Mouse (Mus musculus) neural tube, embryonic 11.5 days (tissue): ENCODE measurements around the gene Gh. TPM values are rescaled to one million over a fixed set of nuclear protein-coding genes. Genes with fewer than 3 reads are reported as not detected.

ENCODE experiments used
- ATAC-seq: fragments of 200-750 bp; cut with Nextera tagmentation; 2 replicates; pipeline ENCODE4 v1.8.0; 2017; ENCODE audit warnings: moderate number of reproducible peaks, mild to moderate bottlenecking, moderate TSS enrichment, moderate library complexity; ENCODE audit not compliant: insufficient read depth, low FRiP score, low TSS enrichment
- DNase-seq: peaks from one replicate; pipeline ENCODE4 v3.0.0-alpha.2; 2015; ENCODE audit warnings: low spot score
- H3K27ac ChIP-seq: fragments of 300-500 bp; sonication (generic); 2 replicates; pipeline ENCODE4 v1.5.1; 2014; ENCODE audit warnings: low read depth, mild to moderate bottlenecking, low read length
- H3K27me3 ChIP-seq: fragments of 300-500 bp; sonication (generic); 2 replicates; pipeline ENCODE4 v1.6.1; 2014; ENCODE audit warnings: mild to moderate bottlenecking, low read length, mixed read lengths; ENCODE audit not compliant: control insufficient read depth, insufficient read depth
- H3K36me3 ChIP-seq: fragments of 300-500 bp; sonication (generic); 2 replicates; pipeline ENCODE4 v1.6.1; 2014; ENCODE audit warnings: mild to moderate bottlenecking, low read length, moderate library complexity, mixed read lengths; ENCODE audit not compliant: control insufficient read depth, insufficient read depth
- H3K4me1 ChIP-seq: fragments of 300-500 bp; sonication (generic); 2 replicates; pipeline ENCODE4 v1.6.1; 2014; ENCODE audit warnings: low read length, mixed read lengths; ENCODE audit not compliant: control insufficient read depth, insufficient read depth
- H3K4me2 ChIP-seq: fragments of 300-500 bp; sonication (generic); 2 replicates; pipeline ENCODE4 v1.6.1; 2014; ENCODE audit warnings: low read depth, mild to moderate bottlenecking, moderate library complexity
- H3K4me3 ChIP-seq: fragments of 300-500 bp; sonication (generic); 2 replicates; pipeline ENCODE4 v1.5.1; 2014; ENCODE audit warnings: low read depth, low read length
- H3K9ac ChIP-seq: fragments of 300-500 bp; sonication (generic); 2 replicates; pipeline ENCODE4 v1.6.1; 2014; ENCODE audit warnings: mild to moderate bottlenecking, low read length
- H3K9me3 ChIP-seq: fragments of 300-500 bp; sonication (generic); 2 replicates; pipeline ENCODE4 v1.6.1; 2016; ENCODE audit warnings: low read length; ENCODE audit not compliant: control insufficient read depth
- WGBS: fragments of 180-500 bp; shearing (Covaris S2); extraction: QIAGEN DNeasy Blood & Tissue Kit; methylation state at CpG from one replicate; pipeline ENCODE4 v1.1.7; 2014; 5-methylcytosine and 5-hydroxymethylcytosine counted together
- polyA plus RNA-seq: library from polyadenylated mRNA; unstranded; fragments of >200 nt; fragmentation: Nextera tagmentation; extraction: Ambion mirVana; gene quantifications from 2 replicates; pipeline ENCODE4 v1.2.1, GENCODE M21; 2014

Gene Gh
- polyA plus RNA-seq, 1 experiment from 2014 or later, result not detected

- Histone ChIP-seq H3K4me1 (peaks cover 17% of the 10 kb centered on the region), H3K36me3 (peaks cover 45% of the 10 kb centered on the region), H3K4me3 (no peak overlapping the region), H3K4me2 (no peak overlapping the region), H3K9me3 (no peaks in the 10 kb centered on the region), H3K27ac (no peak overlapping the region), H3K9ac (no peak overlapping the region), H3K27me3 (no peaks in the 10 kb centered on the region)
- 91% methylated on average over 9 of the region's 9 CpGs for WGBS
- no peak for ATAC-seq
- no peak for DNase-seq
These were observed 37.7 kb downstream of the Gh start for GRCm38 (mm10) chr11:106263963-106264362.

GRCm38 (mm10) chr11:106260826-106261450 lies 40.7 kb downstream of the Gh start:
- Histone ChIP-seq H3K9me3 (no peaks in the 10 kb centered on the region), H3K27ac (no peak overlapping the region), H3K27me3 (no peaks in the 10 kb centered on the region), H3K36me3 (peaks cover 38% of the 10 kb centered on the region), H3K4me3 (no peak overlapping the region), H3K9ac (no peak overlapping the region), H3K4me2 (no peak overlapping the region), H3K4me1 (peaks cover 5% of the 10 kb centered on the region)
- ATAC-seq (no peak), DNase-seq (no peak)
- 80% methylated on average over 14 of the region's 14 CpGs for WGBS

- ATAC-seq, result no peak
- Histone ChIP-seq H3K27me3 (no peaks in the 10 kb centered on the region), H3K9ac (peak overlapping the region; percentile 82), H3K36me3 (peaks cover 8% of the 10 kb centered on the region), H3K9me3 (no peaks in the 10 kb centered on the region), H3K4me1 (peaks cover 9% of the 10 kb centered on the region), H3K4me3 (peak overlapping the region; percentile 78), H3K4me2 (peak overlapping the region; percentile 96), H3K27ac (no peak overlapping the region)
- DNase-seq, result no peak
- 74% methylated on average over 5 of the region's 5 CpGs for WGBS
These were observed 44.9 kb downstream of the Gh start for GRCm38 (mm10) chr11:106256775-106257174.

GRCm38 (mm10) chr11:106255685-106256451 lies 45.8 kb downstream of the Gh start, which contains the start of the genes Ftsj3 and Psmc5:
TSS of gene Ftsj3 (minus strand) at chr11:106256079.
TSS of gene Psmc5 (plus strand) at chr11:106256154.
- H3K4me3 ChIP-seq, result peak within 1 kb of the TSS; percentile 78
- no peaks in the 10 kb centered on the region for H3K27me3 ChIP-seq
- H3K9ac ChIP-seq, result peak within 1 kb of the TSS; percentile 82
- peak; percentile 90 for ATAC-seq
- H3K4me2 ChIP-seq, result peak within 1 kb of the TSS; percentile 96
- peaks cover 6% of the 10 kb centered on the region for H3K36me3 ChIP-seq
- peaks cover 9% of the 10 kb centered on the region for H3K4me1 ChIP-seq
- under 1% methylated on average over 42 of the region's 42 CpGs for WGBS
- DNase-seq, result peak; percentile 95
- H3K27ac ChIP-seq, result peak within 1 kb of the TSS; percentile 67; the same call in 1 of the 2 replicates
- no peaks in the 10 kb centered on the region for H3K9me3 ChIP-seq

GRCm38 (mm10) chr11:106255174-106255573 lies 46.5 kb downstream of the Gh start:
- DNase-seq (no peak), ATAC-seq (0 out of 2 replicates have a peak, but pooled peaks have one; percentile 24)
- WGBS, result 5% methylated on average over 22 of the region's 22 CpGs
- H3K4me3 ChIP-seq, result peak overlapping the region; percentile 78
- peak overlapping the region; percentile 96 for H3K4me2 ChIP-seq
- H3K9me3 ChIP-seq, result no peaks in the 10 kb centered on the region
- H3K4me1 ChIP-seq, result peaks cover 9% of the 10 kb centered on the region
- peaks cover 7% of the 10 kb centered on the region for H3K36me3 ChIP-seq
- H3K9ac ChIP-seq, result peak overlapping the region; percentile 63
- H3K27me3 ChIP-seq, result no peaks in the 10 kb centered on the region
- H3K27ac ChIP-seq, result no peak overlapping the region

- Histone ChIP-seq H3K27me3 (no peaks in the 10 kb centered on the region), H3K4me2 (peak overlapping the region; percentile 96), H3K27ac (no peak overlapping the region), H3K9ac (no peak overlapping the region), H3K4me1 (peaks cover 9% of the 10 kb centered on the region), H3K4me3 (peak overlapping the region; percentile 78), H3K36me3 (peaks cover 7% of the 10 kb centered on the region), H3K9me3 (no peaks in the 10 kb centered on the region)
- DNase-seq (no peak), ATAC-seq (no peak)
- WGBS, result 28% methylated on average over 2 of the region's 2 CpGs
These were observed 46.9 kb downstream of the Gh start for GRCm38 (mm10) chr11:106254767-106255166.

Other genes with a start within 250 kb of the Gh start
- gene Taco1, start 235.8 kb downstream of the Gh start, polyA plus RNA-seq, result 7.9 and 10.9 TPM in 2 replicates
- gene Map3k3, start 217.3 kb downstream of the Gh start, polyA plus RNA-seq, result 19.5 and 20.8 TPM in 2 replicates
- gene Gm10840, start 141.0 kb downstream of the Gh start, polyA plus RNA-seq, result not detected in 2 replicates
- gene Limd2, start 141.0 kb downstream of the Gh start, polyA plus RNA-seq, result 295 and 337 TPM in 2 replicates
- 40.6 and 43.1 TPM in 2 replicates for gene Strada, start 99.7 kb downstream of the Gh start, polyA plus RNA-seq
- 63.1 and 73.4 TPM in 2 replicates for gene Ccdc47, start 85.5 kb downstream of the Gh start, polyA plus RNA-seq
- gene Ddx42, start 84.9 kb downstream of the Gh start, polyA plus RNA-seq, result 102 and 106 TPM in 2 replicates
- 64.5 and 66.9 TPM in 2 replicates for gene Ftsj3, start 45.8 kb downstream of the Gh start, polyA plus RNA-seq
- gene Psmc5, start 45.7 kb downstream of the Gh start, polyA plus RNA-seq, result 414 and 431 TPM in 2 replicates
- gene Smarcd2, start 28.9 kb downstream of the Gh start, polyA plus RNA-seq, result 42.0 and 44.4 TPM in 2 replicates
- gene Tcam1, start 25.2 kb downstream of the Gh start, polyA plus RNA-seq, result 0.14 and 0.21 TPM in 2 replicates
- gene Cd79b, start 12.9 kb upstream of the Gh start, polyA plus RNA-seq, result 1.7 and 2.8 TPM in 2 replicates
- 0.04 and 0.07 TPM in 2 replicates for gene Scn4a, start 51.4 kb upstream of the Gh start, polyA plus RNA-seq
- gene Prr29, start 63.6 kb upstream of the Gh start, polyA plus RNA-seq, result not detected in 2 replicates
- gene Icam2, start 86.2 kb upstream of the Gh start, polyA plus RNA-seq, result 16.1 and 16.8 TPM in 2 replicates
- gene Ern1, start 186.0 kb upstream of the Gh start, polyA plus RNA-seq, result 5.9 and 6.6 TPM in 2 replicates